Mouse (Mus musculus): ENCODE data around the gene Diras1. TPM values are rescaled to one million over a fixed set of nuclear protein-coding genes. Genes with fewer than 3 reads are reported as not detected.
A peak's percentile ranks its signal among the peaks of the same experiment; 100 is the strongest.
"Not testable (repeated sequence)": the region's sequence is repeated elsewhere in the genome, so short reads cannot be mapped to it uniquely, and the experiment has no call there.

The Diras1 gene
- polyA plus RNA-seq, 1 experiment = 0.17 TPM

GRCm38 (mm10) chr10:80998021-80998420 is 27.4 kb downstream of the Diras1 start:
- no peak for DNase-seq (ENCODE audit: low spot score)

GRCm38 (mm10) chr10:80997332-80997731 is 28.1 kb downstream of the Diras1 start:
- DNase-seq (ENCODE audit: low spot score) = no peak

- no peak for DNase-seq (ENCODE audit: low spot score)
Observed at GRCm38 (mm10) chr10:80996501-80996900, 29.0 kb downstream of the Diras1 start.

GRCm38 (mm10) chr10:80995091-80995632 is 30.3 kb downstream of the Diras1 start:
- DNase-seq (ENCODE audit: low spot score) = peak; percentile 53

GRCm38 (mm10) chr10:80994621-80995020 is 30.8 kb downstream of the Diras1 start:
- DNase-seq (ENCODE audit: low spot score) = no peak

- DNase-seq (ENCODE audit: low spot score) = no peak
Observed at GRCm38 (mm10) chr10:80993276-80993675, 32.2 kb downstream of the Diras1 start.

- no peak for DNase-seq (ENCODE audit: low spot score)
Observed at GRCm38 (mm10) chr10:80991945-80992344, 33.5 kb downstream of the Diras1 start.

GRCm38 (mm10) chr10:80991007-80991406 is 34.5 kb downstream of the Diras1 start:
- no peak for DNase-seq (ENCODE audit: low spot score)

- DNase-seq (ENCODE audit: low spot score) = no peak
Observed at GRCm38 (mm10) chr10:80990406-80990805, 35.1 kb downstream of the Diras1 start.

- not testable (repeated sequence) for DNase-seq (ENCODE audit: low spot score)
Observed at GRCm38 (mm10) chr10:80989854-80990253, 35.6 kb downstream of the Diras1 start.

GRCm38 (mm10) chr10:80989446-80989845 is 36.0 kb downstream of the Diras1 start:
- DNase-seq (ENCODE audit: low spot score) = no peak

- peak; percentile 64 for DNase-seq (ENCODE audit: low spot score)
Observed at GRCm38 (mm10) chr10:80987709-80988441, 37.6 kb downstream of the Diras1 start.

GRCm38 (mm10) chr10:80986754-80987153 is 38.7 kb downstream of the Diras1 start:
- DNase-seq (ENCODE audit: low spot score) = no peak

GRCm38 (mm10) chr10:80985970-80986701 is 39.3 kb downstream of the Diras1 start:
- no peak for DNase-seq (ENCODE audit: low spot score)

- peak; percentile 41 for DNase-seq (ENCODE audit: low spot score)
Observed at GRCm38 (mm10) chr10:80985241-80985969, 40.1 kb downstream of the Diras1 start.

GRCm38 (mm10) chr10:80984223-80984622 is 41.2 kb downstream of the Diras1 start:
- no peak for DNase-seq (ENCODE audit: low spot score)

- DNase-seq (ENCODE audit: low spot score) = no peak
Observed at GRCm38 (mm10) chr10:80982381-80982780, 43.1 kb downstream of the Diras1 start.

- no peak for DNase-seq (ENCODE audit: low spot score)
Observed at GRCm38 (mm10) chr10:80981564-80982112, 43.8 kb downstream of the Diras1 start.

- no peak for DNase-seq (ENCODE audit: low spot score)
Observed at GRCm38 (mm10) chr10:80975478-80975877, 50.0 kb downstream of the Diras1 start.

- DNase-seq (ENCODE audit: low spot score) = no peak
Observed at GRCm38 (mm10) chr10:80973722-80974121, 51.7 kb downstream of the Diras1 start.

- DNase-seq (ENCODE audit: low spot score) = no peak
Observed at GRCm38 (mm10) chr10:80972071-80972987, 53.1 kb downstream of the Diras1 start.
